Mouse (Mus musculus) embryonic facial prominence, embryonic 15.5 days (tissue): ENCODE data around the gene Farp2. TPM values are rescaled to one million over a fixed set of nuclear protein-coding genes. Genes with fewer than 3 reads are reported as not detected.
"Not testable (repeated sequence)": the region's sequence is repeated elsewhere in the genome, so short reads cannot be mapped to it uniquely, and the experiment has no call there.

Source experiments
- ATAC-seq: fragments of 200-750 bp; cut with Nextera tagmentation; 2 replicates; pipeline ENCODE4 v1.8.0; 2017; ENCODE audit warnings: low read depth, moderate TSS enrichment; ENCODE audit not compliant: insufficient number of reproducible peaks, low FRiP score, low TSS enrichment
- H3K27ac ChIP-seq: fragments of 300-500 bp; sonication (generic); replicated peaks from 2 replicates; pipeline ENCODE4 v1.5.1; 2015; ENCODE audit warnings: mild to moderate bottlenecking, inconsistent platforms
- H3K27me3 ChIP-seq: fragments of 300-500 bp; sonication (generic); 2 replicates; pipeline ENCODE4 v1.6.1; 2015; ENCODE audit warnings: inconsistent platforms
- H3K36me3 ChIP-seq: fragments of 300-500 bp; sonication (generic); 2 replicates; pipeline ENCODE4 v1.6.1; 2015; ENCODE audit warnings: mild to moderate bottlenecking, inconsistent platforms
- H3K4me1 ChIP-seq: fragments of 300-500 bp; sonication (generic); 2 replicates; pipeline ENCODE4 v1.6.1; 2015; ENCODE audit warnings: inconsistent platforms
- H3K4me2 ChIP-seq: fragments of 300-500 bp; sonication (generic); replicated peaks from 2 replicates; pipeline ENCODE4 v1.6.1; 2015; ENCODE audit warnings: mild to moderate bottlenecking, inconsistent platforms
- H3K4me3 ChIP-seq: fragments of 300-500 bp; sonication (generic); replicated peaks from 2 replicates; pipeline ENCODE4 v1.5.1; 2015; ENCODE audit warnings: mild to moderate bottlenecking, inconsistent platforms
- H3K9ac ChIP-seq: fragments of 300-500 bp; sonication (generic); 2 replicates; pipeline ENCODE4 v1.6.1; 2015; ENCODE audit warnings: inconsistent platforms
- H3K9me3 ChIP-seq: fragments of 300-500 bp; sonication (generic); replicated peaks from 2 replicates; pipeline ENCODE4 v1.6.1; 2016; ENCODE audit warnings: inconsistent platforms
- WGBS: fragments of 180-500 bp; shearing (Covaris S2); methylation state at CpG from one replicate; pipeline ENCODE4 v1.1.7; 2015; 5-methylcytosine and 5-hydroxymethylcytosine counted together
- polyA plus RNA-seq: library from polyadenylated mRNA; unstranded; fragments of >200 nt; fragmentation: Nextera tagmentation; extraction: Ambion mirVana; gene quantifications from 2 replicates; pipeline ENCODE4 v1.2.1, GENCODE M21; 2015

The Farp2 gene
- polyA plus RNA-seq, 1 experiment from 2014 or later, result 10.9 TPM

GRCm38 (mm10) chr1:93635580-93636192, 123.8 kb downstream of the Farp2 start:
- H3K27me3 ChIP-seq, result no peaks in the 10 kb centered on the region
- 2% methylated on average over 44 of the region's 44 CpGs for WGBS
- peak; percentile 99 for ATAC-seq
- peak overlapping the region; percentile 93 for H3K9ac ChIP-seq
- H3K4me3 ChIP-seq, result peak overlapping the region; percentile 100
- H3K9me3 ChIP-seq, result no peaks in the 10 kb centered on the region
- H3K4me2 ChIP-seq, result peak overlapping the region; percentile 75
- 0 out of 2 replicates have a peak, but pooled peaks cover 7% of the 10 kb centered on the region for H3K36me3 ChIP-seq
- H3K27ac ChIP-seq, result peak overlapping the region; percentile 88
- peaks cover 23% of the 10 kb centered on the region for H3K4me1 ChIP-seq

- ATAC-seq, result no peak
- 30% methylated on average over 7 of the region's 7 CpGs for WGBS
- H3K27ac ChIP-seq, result peak overlapping the region; percentile 85
Observed at GRCm38 (mm10) chr1:93636211-93636897, 124.5 kb downstream of the Farp2 start.

GRCm38 (mm10) chr1:93641978-93642377, 130.1 kb downstream of the Farp2 start:
- Histone ChIP-seq H3K4me3 (no peak overlapping the region), H3K4me2 (no peak overlapping the region), H3K4me1 (no peaks in the 10 kb centered on the region), H3K27ac (no peak overlapping the region), H3K27me3 (no peaks in the 10 kb centered on the region), H3K9me3 (no peaks in the 10 kb centered on the region), H3K9ac (no peak overlapping the region), H3K36me3 (no peaks in the 10 kb centered on the region)
- WGBS, result 90% methylated on average over 2 of the region's 2 CpGs
- ATAC-seq, result no peak

More at GRCm38 (mm10) chr1:93636211-93636897, 124.5 kb downstream of the Farp2 start:
- Histone ChIP-seq H3K9ac (peak overlapping the region; percentile 47), H3K4me3 (peak overlapping the region; percentile 100), H3K27me3 (no peaks in the 10 kb centered on the region), H3K4me2 (peak overlapping the region; percentile 75), H3K36me3 (0 out of 2 replicates have a peak, but pooled peaks cover 7% of the 10 kb centered on the region), H3K4me1 (peaks cover 23% of the 10 kb centered on the region), H3K9me3 (no peaks in the 10 kb centered on the region)

- 79% methylated on average over 2 of the region's 2 CpGs for WGBS
- Histone ChIP-seq H3K9me3 (no peaks in the 10 kb centered on the region), H3K27ac (no peak overlapping the region), H3K9ac (no peak overlapping the region), H3K4me3 (no peak overlapping the region), H3K4me1 (no peaks in the 10 kb centered on the region), H3K27me3 (no peaks in the 10 kb centered on the region), H3K36me3 (no peaks in the 10 kb centered on the region), H3K4me2 (no peak overlapping the region)
- ATAC-seq, result no peak
Observed at GRCm38 (mm10) chr1:93642692-93643091, 130.8 kb downstream of the Farp2 start.

GRCm38 (mm10) chr1:93649604-93650172, 137.8 kb downstream of the Farp2 start:
- no peaks in the 10 kb centered on the region for H3K9me3 ChIP-seq
- no peaks in the 10 kb centered on the region for H3K27me3 ChIP-seq
- H3K9ac ChIP-seq, result no peak overlapping the region
- H3K36me3 ChIP-seq, result no peaks in the 10 kb centered on the region
- no peaks in the 10 kb centered on the region for H3K4me1 ChIP-seq
- 71% methylated on average over 5 of the region's 5 CpGs for WGBS
- no peak overlapping the region for H3K4me2 ChIP-seq
- no peak overlapping the region for H3K4me3 ChIP-seq
- no peak for ATAC-seq
- H3K27ac ChIP-seq, result no peak overlapping the region

GRCm38 (mm10) chr1:93654275-93654674, 142.4 kb downstream of the Farp2 start:
- Histone ChIP-seq H3K27me3 (no peaks in the 10 kb centered on the region), H3K4me3 (no peak overlapping the region), H3K9ac (no peak overlapping the region), H3K4me1 (no peaks in the 10 kb centered on the region), H3K9me3 (no peaks in the 10 kb centered on the region), H3K36me3 (no peaks in the 10 kb centered on the region), H3K27ac (no peak overlapping the region), H3K4me2 (no peak overlapping the region)
- no peak for ATAC-seq
- WGBS, result 49% methylated on average over 2 of the region's 2 CpGs

- H3K9ac ChIP-seq, result no peak overlapping the region
- no peaks in the 10 kb centered on the region for H3K4me1 ChIP-seq
- no peak overlapping the region for H3K4me2 ChIP-seq
- H3K36me3 ChIP-seq, result no peaks in the 10 kb centered on the region
- H3K27me3 ChIP-seq, result no peaks in the 10 kb centered on the region
- 57% methylated on average over 2 of the region's 2 CpGs for WGBS
- ATAC-seq, result no peak
- no peak overlapping the region for H3K27ac ChIP-seq
- H3K4me3 ChIP-seq, result no peak overlapping the region
- no peaks in the 10 kb centered on the region for H3K9me3 ChIP-seq
Observed at GRCm38 (mm10) chr1:93654798-93655197, 142.9 kb downstream of the Farp2 start.

- Histone ChIP-seq H3K27ac (no peak overlapping the region), H3K9me3 (no peaks in the 10 kb centered on the region), H3K4me3 (no peak overlapping the region), H3K27me3 (no peaks in the 10 kb centered on the region), H3K9ac (no peak overlapping the region), H3K4me1 (no peaks in the 10 kb centered on the region), H3K36me3 (no peaks in the 10 kb centered on the region), H3K4me2 (no peak overlapping the region)
- ATAC-seq, result no peak
- WGBS, result 61% methylated on average over 7 of the region's 7 CpGs
Observed at GRCm38 (mm10) chr1:93656325-93657024, 144.6 kb downstream of the Farp2 start.

GRCm38 (mm10) chr1:93657025-93657360, 145.1 kb downstream of the Farp2 start:
- Histone ChIP-seq H3K36me3 (no peaks in the 10 kb centered on the region), H3K27ac (no peak overlapping the region), H3K4me3 (no peak overlapping the region), H3K4me1 (no peaks in the 10 kb centered on the region), H3K4me2 (no peak overlapping the region), H3K9me3 (no peaks in the 10 kb centered on the region), H3K9ac (no peak overlapping the region), H3K27me3 (no peaks in the 10 kb centered on the region)
- ATAC-seq, result no peak
- 68% methylated on average over 5 of the region's 5 CpGs for WGBS

GRCm38 (mm10) chr1:93658559-93658958, 146.7 kb downstream of the Farp2 start, which contains the start of gene Stk25:
Gene Stk25, minus strand, starts transcription at chr1:93658659.
- H3K4me3 ChIP-seq, H3K4me1 ChIP-seq, ATAC-seq, H3K27ac ChIP-seq, H3K9ac ChIP-seq, H3K36me3 ChIP-seq, H3K4me2 ChIP-seq, H3K9me3 ChIP-seq, H3K27me3 ChIP-seq: not testable (repeated sequence)

GRCm38 (mm10) chr1:93667760-93668400, 156.0 kb downstream of the Farp2 start:
- H3K9ac ChIP-seq, result no peak overlapping the region
- no peak overlapping the region for H3K4me2 ChIP-seq
- no peaks in the 10 kb centered on the region for H3K9me3 ChIP-seq
- H3K27me3 ChIP-seq, result no peaks in the 10 kb centered on the region
- H3K36me3 ChIP-seq, result no peaks in the 10 kb centered on the region
- ATAC-seq, result no peak
- WGBS, result 34% methylated on average over 13 of the region's 13 CpGs
- peaks cover 12% of the 10 kb centered on the region for H3K4me1 ChIP-seq
- no peak overlapping the region for H3K4me3 ChIP-seq
- no peak overlapping the region for H3K27ac ChIP-seq
